Mouse (Mus musculus) hindlimb bud, embryonic 11.5 days (tissue): ENCODE results near the gene Slc4a11.

Experiments
- DNase-seq: peaks from one replicate; pipeline ENCODE4 v3.0.0-alpha.2; 2012; ENCODE audit warnings: low read depth, low spot score; ENCODE audit errors: extremely low spot score

Gene Slc4a11

DNA sequence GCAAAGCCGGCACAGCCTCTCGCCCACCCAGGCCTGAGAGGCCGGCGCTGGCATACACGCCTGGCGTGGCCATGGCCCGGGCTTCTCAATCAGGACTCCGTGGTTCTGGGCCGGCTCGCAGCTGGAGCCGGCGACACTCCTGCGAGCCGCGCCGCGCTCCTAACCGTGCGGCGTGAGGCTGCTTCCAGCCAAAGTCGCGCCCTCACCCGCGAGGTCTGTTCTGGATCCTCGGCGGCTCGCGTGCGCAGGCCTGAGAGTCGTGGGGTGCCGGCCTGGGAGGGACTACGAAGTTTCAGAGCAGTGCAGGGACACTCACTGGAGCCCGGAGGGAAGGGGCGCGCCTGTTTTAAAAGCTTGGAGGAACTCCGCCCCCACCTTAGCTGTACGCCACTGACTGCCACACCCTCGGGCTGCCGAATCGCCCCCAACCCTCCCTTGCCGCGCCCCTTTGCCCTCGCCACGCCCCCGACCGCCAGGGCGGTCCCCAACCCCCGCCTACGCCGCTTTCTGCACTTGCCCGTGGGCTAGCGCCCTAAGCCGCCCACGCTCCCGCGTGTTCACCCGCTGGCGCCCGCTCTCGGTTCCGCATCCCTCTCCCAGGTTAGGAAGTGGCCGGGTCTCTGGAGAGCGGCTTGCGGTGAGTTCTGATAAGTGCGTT is at the start of gene Slc4a11:
Gene Slc4a11 (minus strand): TSS at position 367 of the 658 bp plus-strand sequence.
- no peak for DNase-seq

DNA sequence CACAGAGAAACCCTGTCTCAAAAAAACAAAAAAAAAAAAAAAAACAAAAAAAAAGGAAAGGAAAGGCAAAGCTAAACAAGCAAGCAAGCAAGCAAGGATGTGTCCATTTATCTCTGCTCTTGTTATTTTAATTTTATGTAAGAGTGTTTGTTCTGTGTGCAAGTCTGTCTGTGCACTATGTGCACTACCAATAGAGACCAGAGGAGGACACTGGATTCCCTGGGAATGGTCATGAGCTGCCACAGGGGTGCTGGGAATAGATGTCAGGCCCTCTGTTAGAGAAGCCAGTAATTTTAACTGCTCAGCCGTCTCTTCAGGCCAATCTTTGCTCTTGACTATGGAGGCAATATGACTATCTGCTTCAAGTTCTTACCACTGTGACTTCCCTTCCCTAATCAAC is 46.3 kb upstream of the Slc4a11 start:
- no peak for DNase-seq

DNA sequence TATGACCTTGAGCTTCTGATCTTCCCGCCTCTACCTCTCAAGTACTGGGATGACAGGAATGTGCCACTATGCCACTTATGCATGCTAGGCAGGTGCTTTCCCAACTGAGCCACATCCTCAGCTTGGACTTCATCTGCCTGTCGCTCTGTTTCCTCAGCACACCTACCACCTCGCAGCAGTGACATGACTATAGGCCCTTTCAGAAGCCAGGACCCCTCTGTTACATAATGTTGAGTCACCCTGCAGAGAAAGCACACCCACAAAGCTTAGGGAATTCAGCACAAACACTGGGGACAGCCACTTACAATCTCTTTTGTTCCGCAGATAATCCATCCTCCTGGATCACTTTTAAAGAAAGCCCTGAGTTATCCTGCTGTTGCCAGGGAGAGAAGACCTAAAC is 42.8 kb upstream of the Slc4a11 start:
- no peak for DNase-seq

DNA sequence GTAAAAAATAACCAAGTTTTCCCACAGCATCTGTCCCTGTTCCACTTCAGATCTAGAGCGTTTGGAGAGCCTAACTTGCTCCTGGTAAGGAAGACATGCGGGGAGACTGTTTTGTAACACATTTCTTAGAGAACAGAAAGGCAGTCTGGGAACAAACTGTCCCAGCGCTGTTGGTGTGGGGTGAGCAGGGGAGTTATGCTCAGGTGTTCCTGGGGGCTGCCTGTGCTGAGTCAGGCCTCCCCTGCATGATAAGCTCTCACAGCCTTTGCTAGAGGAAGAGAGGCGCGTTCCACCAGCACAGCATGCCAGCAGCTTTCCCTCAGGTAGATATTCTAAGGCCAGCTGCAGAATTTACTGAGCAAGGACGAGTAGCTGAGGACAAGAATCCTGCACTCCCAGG is 40.7 kb upstream of the Slc4a11 start:
- no peak for DNase-seq

DNA sequence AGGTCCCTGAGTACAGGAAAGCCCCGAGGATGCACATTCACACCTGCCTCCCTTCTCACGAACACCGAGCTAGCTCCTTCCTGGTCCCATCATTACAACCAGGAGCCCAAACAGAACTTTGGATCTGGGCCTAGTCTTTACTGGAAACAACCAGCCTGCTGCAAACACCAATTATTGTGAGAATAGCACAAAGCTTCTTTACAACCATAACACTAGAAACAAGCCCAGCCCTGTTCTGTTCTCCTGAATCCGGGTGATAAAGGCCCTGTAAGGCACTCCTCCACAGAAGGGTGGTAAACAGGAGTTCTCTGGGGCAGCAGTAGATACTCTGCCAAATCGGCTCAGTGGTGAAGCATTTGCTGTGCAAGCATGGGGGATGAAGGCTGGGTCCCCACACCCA is 38.0 kb upstream of the Slc4a11 start:
- no peak for DNase-seq

- no peak for DNase-seq
These were observed 36.1 kb upstream of the Slc4a11 start for GRCm38 (mm10) chr2:130733444-130733843.

DNA sequence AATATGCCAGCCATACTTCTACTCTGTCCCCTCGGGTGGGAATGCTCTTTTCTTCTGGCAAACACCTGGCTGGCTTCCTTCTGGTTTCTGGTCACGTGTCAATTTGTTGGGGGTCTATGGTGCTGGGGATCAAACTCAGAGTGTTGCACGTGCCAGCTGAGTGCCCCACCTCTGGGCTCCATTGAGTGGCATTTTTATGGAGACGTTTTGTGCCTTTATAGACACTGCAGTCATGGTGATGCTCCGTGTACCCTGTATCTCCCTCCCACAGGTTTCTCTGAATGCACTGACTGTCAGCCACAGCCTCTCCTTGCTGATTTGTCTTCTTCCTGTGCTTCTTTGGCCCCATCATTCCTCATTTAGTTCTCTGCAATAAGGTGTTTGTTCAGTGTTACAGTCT is 34.5 kb upstream of the Slc4a11 start:
- DNase-seq, result no peak

DNA sequence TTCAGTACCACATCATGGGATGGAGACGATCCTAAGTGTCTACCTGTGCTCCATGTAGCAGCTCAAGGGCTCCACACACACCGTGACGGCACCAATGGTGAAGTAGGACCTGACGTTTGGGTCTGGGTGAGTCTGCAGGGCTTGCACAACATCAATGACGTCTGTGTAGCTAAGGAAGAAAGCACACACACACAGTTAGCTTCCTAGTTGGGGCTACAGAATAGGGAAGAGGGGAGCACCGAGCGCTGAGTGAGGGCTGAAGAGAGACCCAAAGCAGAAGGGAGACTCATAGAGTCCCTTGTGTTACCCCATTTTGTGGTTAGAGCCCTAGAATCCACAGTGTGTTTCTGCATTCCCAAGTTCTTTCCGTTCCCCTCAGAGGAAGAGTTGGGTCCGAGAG is 33.4 kb upstream of the Slc4a11 start:
- DNase-seq, result no peak

DNA sequence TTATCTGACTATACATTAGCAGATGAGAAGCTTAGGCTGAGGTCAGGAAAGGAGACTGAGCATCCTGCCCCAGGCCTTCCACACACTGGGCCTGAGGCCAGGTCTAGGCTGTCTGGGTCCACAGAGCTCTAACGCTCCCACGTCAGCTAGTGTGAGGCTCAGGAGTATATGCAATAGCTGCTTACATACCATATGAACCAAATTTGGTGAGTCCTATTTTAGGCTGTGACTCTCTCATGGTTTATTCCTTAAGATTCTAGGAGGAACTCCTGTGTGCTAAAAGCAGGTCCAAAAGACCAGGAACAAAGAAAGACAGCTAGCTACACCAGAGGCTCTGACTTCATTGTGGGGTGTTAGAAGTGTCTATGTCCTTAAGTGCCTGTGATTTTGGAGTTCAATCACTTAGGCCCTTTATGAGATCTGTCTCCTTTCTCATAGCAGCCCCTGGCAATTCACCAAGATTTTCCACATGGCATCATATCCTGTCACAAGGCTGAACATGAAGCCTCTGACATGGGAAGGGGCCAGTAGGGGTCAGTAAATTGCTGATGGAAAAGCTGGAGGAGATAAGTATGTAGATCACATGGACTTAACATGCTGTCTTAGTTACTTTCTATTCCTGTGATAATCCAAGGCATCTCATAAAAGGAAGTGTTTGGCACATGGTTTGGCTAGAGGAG is 31.7 kb upstream of the Slc4a11 start:
- DNase-seq, result no peak

DNA sequence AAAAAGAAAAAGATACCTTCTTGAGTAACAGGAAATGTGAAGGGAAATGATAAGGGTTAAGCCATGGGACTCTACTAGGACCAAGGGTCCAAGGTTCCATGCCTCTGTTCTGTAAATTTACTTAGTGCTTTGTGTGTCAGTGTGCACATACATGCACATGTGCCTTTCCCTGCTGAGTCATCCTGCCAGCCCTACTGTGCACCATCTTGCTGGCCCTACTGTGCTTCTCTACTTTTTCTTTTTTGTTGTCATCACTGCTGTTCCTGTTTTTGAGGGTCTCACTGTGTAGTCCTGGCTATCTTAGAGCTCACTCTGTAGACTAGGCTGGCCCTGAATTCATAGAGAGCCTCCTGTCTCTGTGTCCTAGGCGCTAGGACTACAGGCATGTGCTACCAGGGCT is 30.4 kb upstream of the Slc4a11 start:
- no peak for DNase-seq

DNA sequence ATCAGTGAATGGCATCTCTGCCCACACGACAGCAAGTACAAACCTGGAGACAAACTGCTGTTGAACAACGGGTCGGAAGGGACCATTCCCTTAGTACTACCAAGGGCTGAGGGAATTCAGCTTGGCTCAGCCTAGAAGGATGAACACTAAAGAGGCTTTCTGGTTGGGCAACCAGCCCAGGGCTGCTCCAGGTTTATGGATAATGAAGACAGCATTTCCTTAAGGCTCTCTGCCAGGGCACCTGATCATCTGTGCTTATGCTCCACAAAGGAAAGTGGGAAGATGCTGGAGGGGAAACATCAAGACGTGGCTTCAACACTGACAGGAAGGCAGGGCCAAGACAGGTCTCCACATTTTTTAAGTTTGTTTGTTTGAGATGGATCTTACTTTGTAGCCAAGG is 27.1 kb upstream of the Slc4a11 start:
- no peak for DNase-seq

- no peak for DNase-seq
These were observed 20.6 kb upstream of the Slc4a11 start for GRCm38 (mm10) chr2:130717951-130718350.

DNA sequence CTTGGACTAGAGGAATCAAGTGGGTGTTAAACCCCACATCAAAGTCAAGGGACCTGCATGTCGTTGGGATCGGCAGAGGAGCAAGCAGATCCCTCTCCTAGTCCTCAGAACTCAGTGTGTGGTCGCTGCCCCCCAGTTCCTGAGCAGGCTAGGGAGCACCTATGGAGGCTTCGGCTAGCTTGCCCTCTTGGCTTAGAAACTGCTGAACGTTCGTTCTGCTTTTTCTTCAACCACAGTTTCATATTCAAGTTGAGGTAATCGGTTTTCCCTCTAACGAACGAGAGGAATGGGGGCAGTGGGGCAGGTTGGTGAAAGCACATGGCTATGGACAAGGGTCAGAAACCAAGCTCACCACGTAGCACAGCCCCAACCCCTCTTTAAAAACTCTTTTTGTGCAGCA is 9.7 kb upstream of the Slc4a11 start:
- DNase-seq, result no peak

- no peak for DNase-seq
These were observed 9.3 kb upstream of the Slc4a11 start for GRCm38 (mm10) chr2:130706602-130707001.

GRCm38 (mm10) chr2:130705178-130705577 is 7.9 kb upstream of the Slc4a11 start:
- no peak for DNase-seq

GRCm38 (mm10) chr2:130704040-130705001 is 7.0 kb upstream of the Slc4a11 start:
- DNase-seq, result no peak

DNA sequence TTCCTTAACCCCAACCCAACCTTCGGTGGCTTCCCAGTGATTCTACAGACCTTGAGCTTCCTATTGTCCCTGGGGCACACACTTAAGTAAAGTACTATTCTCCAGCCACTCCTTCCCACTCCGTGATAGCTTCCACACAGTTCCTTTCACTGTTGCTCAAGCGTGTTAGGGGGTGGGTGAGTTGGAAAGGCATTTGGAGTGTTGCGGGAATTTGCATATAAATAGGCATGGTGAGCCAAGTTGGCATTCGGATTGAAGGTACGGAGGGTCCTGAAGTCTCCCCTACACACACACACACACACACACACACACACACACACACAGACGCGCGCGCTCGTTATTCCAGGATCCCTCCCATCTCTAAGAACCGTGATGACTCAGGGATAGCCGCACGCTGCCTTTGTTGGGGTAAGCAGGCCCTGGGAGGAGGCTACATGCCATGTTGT is 525 bp upstream of the Slc4a11 start:
- no peak for DNase-seq

GRCm38 (mm10) chr2:130696700-130697152 is 593 bp downstream of the Slc4a11 start:
- DNase-seq, result no peak

- no peak for DNase-seq
These were observed 3.8 kb downstream of the Slc4a11 start for GRCm38 (mm10) chr2:130693563-130693962.

GRCm38 (mm10) chr2:130689011-130689410 is 8.3 kb downstream of the Slc4a11 start:
- DNase-seq, result no peak

GRCm38 (mm10) chr2:130685426-130685825 is 11.9 kb downstream of the Slc4a11 start:
- DNase-seq, result no peak

DNA sequence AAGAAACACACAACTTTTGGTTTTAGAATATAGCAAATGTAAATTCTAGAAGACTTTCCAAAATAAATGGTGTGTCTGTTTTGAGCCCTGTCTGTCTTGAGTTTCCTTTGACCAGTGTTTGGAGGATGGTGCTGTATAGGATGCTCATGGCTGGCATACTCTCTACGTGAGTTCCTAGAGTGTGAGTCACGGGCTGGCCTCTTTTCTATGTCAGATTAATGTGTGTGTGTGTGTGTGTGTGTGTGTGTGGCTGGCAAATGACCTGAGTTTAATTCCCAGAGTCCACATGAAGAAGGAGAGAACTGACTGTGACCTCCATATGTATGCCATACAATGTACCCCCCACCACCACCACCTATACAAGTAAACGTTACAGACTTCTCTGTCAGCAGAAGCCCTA is 15.8 kb downstream of the Slc4a11 start:
- no peak for DNase-seq
